Mouse (Mus musculus): ENCODE measurements around the gene Nfam1. TPM values are rescaled to one million over a fixed set of nuclear protein-coding genes. Genes with fewer than 3 reads are reported as not detected.
A peak's percentile ranks its signal among the peaks of the same experiment; 100 is the strongest.

The Nfam1 gene
- total RNA-seq, 2 experiments from 2014 or later, result 0.98 to 1.4 TPM

GRCm38 (mm10) chr15:82992079-82992783 is 40.9 kb downstream of the Nfam1 start:
- DNase-seq, result no peak

GRCm38 (mm10) chr15:82989190-82989704 is 43.9 kb downstream of the Nfam1 start:
- DNase-seq, result no peak

- DNase-seq, result peak; percentile 97
Observed at GRCm38 (mm10) chr15:82987732-82988112, 45.4 kb downstream of the Nfam1 start, which contains the start of gene Tcf20. Gene Tcf20, minus strand, starts transcription at chr15:82987872.

- no peak for DNase-seq
Observed at GRCm38 (mm10) chr15:82987014-82987731, 45.9 kb downstream of the Nfam1 start.

- no peak for DNase-seq
Observed at GRCm38 (mm10) chr15:82984574-82984973, 48.5 kb downstream of the Nfam1 start.

- DNase-seq, result no peak
Observed at GRCm38 (mm10) chr15:82984097-82984496, 49.0 kb downstream of the Nfam1 start.

GRCm38 (mm10) chr15:82983416-82984026 is 49.6 kb downstream of the Nfam1 start:
- peak; percentile 48 for DNase-seq

- peak; percentile 63 for DNase-seq
Observed at GRCm38 (mm10) chr15:82982724-82983415, 50.2 kb downstream of the Nfam1 start.

GRCm38 (mm10) chr15:82981676-82982520 is 51.2 kb downstream of the Nfam1 start:
- no peak for DNase-seq

GRCm38 (mm10) chr15:82979531-82979930 is 53.6 kb downstream of the Nfam1 start:
- no peak for DNase-seq

GRCm38 (mm10) chr15:82974471-82974870 is 58.6 kb downstream of the Nfam1 start:
- DNase-seq, result no peak

GRCm38 (mm10) chr15:82969206-82969721 is 63.8 kb downstream of the Nfam1 start:
- no peak for DNase-seq

GRCm38 (mm10) chr15:82968449-82968848 is 64.7 kb downstream of the Nfam1 start:
- DNase-seq, result peak; percentile 37

GRCm38 (mm10) chr15:82967947-82968346 is 65.2 kb downstream of the Nfam1 start:
- DNase-seq, result no peak

GRCm38 (mm10) chr15:82964266-82964825 is 68.8 kb downstream of the Nfam1 start:
- DNase-seq, result no peak

GRCm38 (mm10) chr15:82963556-82964156 is 69.5 kb downstream of the Nfam1 start:
- peak; percentile 24 for DNase-seq

GRCm38 (mm10) chr15:82963090-82963489 is 70.0 kb downstream of the Nfam1 start:
- peak; percentile 19 for DNase-seq

GRCm38 (mm10) chr15:82962536-82962935 is 70.6 kb downstream of the Nfam1 start:
- DNase-seq, result no peak

- no peak for DNase-seq
Observed at GRCm38 (mm10) chr15:82960786-82961561, 72.1 kb downstream of the Nfam1 start.

- no peak for DNase-seq
Observed at GRCm38 (mm10) chr15:82959151-82959550, 74.0 kb downstream of the Nfam1 start.

Data from heart, postnatal 4 days (tissue).